Mouse (Mus musculus): Measurements from ENCODE around the gene Grid2.

The Grid2 gene

DNA sequence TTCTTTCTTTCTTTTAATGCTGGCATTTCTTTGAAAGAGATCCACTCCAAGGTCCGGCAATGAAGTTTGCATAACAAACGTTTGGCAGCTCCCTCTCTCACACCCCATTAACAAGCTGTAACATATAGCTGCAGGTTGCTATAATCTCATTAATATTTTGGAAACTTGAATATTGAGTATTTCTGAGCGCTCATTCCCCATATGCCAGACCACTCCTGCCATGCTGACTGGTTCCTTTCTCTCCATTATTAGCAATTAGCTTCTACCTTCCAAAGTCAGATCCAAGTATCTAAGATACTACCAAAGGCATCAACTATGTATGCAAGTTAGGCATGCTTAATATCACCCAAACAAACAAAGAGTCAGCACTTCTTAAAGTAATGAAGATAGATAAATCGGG lies 1477.6 kb downstream of the Grid2 start:
- DNase-seq = no peak

DNA sequence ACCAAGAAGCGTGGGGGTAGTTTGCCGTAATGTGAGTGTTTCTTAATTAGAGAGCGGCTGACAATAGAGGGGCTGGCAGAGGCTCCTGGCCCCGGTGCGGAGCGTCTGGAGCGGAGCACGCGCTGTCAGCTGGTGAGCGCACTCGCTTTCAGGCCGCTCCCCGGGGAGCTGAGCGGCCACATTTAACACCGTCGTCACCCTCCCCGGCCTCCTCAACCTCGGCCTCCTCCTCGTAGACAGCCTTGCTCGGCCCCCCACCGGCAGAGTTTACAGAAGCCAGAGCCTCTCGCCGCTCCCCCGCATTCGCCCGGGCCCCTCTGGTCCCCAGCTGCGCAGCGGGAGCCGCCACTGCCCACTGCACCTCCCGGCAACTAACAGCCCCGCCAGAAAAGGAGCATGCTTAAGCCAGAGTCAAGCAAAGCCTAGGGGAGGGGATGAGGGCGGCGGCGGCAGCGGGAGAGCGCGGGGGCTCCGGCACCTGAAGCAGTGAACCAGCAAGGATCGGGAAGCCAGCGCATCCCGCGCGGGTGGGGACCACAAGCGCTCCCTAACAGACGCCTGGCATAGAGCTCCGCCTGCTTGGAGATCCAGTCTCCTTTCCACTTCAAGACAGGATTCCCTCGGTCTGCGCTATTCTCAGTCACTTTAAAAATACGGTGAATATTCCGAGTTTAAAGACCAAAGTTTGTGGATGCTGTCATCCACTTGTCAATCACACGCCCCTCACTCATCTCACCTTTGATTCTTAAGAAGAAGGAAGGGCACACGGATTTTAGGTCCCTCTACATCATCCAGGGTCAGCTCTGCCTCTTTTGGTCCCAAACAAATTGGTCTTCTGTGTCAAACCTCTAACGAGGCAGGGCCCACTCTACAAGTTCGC lies 1479.0 kb downstream of the Grid2 start:
- peak; percentile 19 for DNase-seq

DNA sequence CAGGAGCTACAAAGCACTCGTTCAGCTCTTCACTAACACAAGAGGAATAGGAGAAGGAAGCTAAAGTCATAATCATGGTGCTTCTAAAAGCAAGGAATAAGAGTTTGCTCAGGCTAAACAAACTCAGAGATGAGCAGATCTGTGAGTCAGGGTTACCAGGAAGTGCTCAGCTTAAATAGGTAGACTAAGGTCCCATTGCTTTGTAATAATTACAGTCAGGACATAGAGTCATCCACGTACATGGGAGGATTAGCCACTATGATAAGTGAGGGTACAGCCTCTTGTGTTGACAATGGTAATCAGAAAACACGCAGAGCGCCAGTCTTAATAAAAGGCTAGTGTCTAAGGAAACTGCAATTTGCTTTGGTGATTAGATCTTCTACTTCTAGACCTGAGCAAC lies 1480.6 kb downstream of the Grid2 start:
- no peak for DNase-seq

DNA sequence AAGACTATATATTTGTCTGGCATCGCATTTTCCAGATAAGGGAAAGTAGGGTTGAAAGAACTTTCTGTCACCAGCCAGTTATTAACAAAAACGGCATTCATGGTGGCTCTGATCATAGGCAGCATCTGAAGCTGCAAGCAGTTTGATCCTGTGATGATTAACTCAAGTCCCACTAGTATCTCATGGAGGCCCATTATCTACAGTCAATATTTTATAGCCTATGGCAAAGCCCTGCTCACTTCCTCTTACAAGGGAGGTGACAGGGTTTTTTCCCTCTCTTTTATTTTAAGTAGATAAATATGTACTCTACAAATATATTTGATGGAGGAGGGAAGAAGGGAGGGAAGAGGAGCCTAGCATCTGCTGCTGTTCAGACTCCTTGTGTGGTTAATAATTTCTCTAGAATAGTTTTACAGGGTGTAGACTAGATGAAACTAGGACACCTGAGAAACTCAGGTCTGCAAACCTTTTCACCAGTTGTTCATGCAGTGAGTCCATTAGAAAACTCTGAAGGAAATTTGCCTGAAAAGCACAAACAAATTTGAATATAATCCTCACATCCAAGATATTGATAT lies 1487.3 kb downstream of the Grid2 start:
- no peak for DNase-seq
